Mouse (Mus musculus) embryonic facial prominence, embryonic 12.5 days (tissue): ENCODE data around the gene Srrd. TPM values are rescaled to one million over a fixed set of nuclear protein-coding genes. Genes with fewer than 3 reads are reported as not detected.

ENCODE experiments used
- ATAC-seq: fragments of 200-750 bp; cut with Nextera tagmentation; 2 replicates; pipeline ENCODE4 v1.8.0; 2017; ENCODE audit not compliant: insufficient number of reproducible peaks, insufficient read depth, low FRiP score, low TSS enrichment
- H3K27ac ChIP-seq: fragments of 300-500 bp; sonication (generic); 2 replicates; pipeline ENCODE4 v1.5.1; 2016; ENCODE audit warnings: mild to moderate bottlenecking
- H3K27me3 ChIP-seq: fragments of 300-500 bp; sonication (generic); 2 replicates; pipeline ENCODE4 v1.6.1; 2016; ENCODE audit warnings: mild to moderate bottlenecking, moderate library complexity
- H3K36me3 ChIP-seq: fragments of 300-500 bp; sonication (generic); 2 replicates; pipeline ENCODE4 v1.6.1; 2016; ENCODE audit warnings: mild to moderate bottlenecking
- H3K4me1 ChIP-seq: fragments of 300-500 bp; sonication (generic); 2 replicates; pipeline ENCODE4 v1.6.1; 2016
- H3K4me2 ChIP-seq: fragments of 300-500 bp; sonication (generic); replicated peaks from 2 replicates; pipeline ENCODE4 v1.6.1; 2016; ENCODE audit warnings: mild to moderate bottlenecking, moderate library complexity
- H3K4me3 ChIP-seq: fragments of 300-500 bp; sonication (generic); 2 replicates; pipeline ENCODE4 v1.5.1; 2016; ENCODE audit warnings: mild to moderate bottlenecking
- H3K9ac ChIP-seq: fragments of 300-500 bp; sonication (generic); 2 replicates; pipeline ENCODE4 v1.6.1; 2016; ENCODE audit warnings: mild to moderate bottlenecking, moderate library complexity
- H3K9me3 ChIP-seq: fragments of 300-500 bp; sonication (generic); 2 replicates; pipeline ENCODE4 v1.6.1; 2016; ENCODE audit warnings: mild to moderate bottlenecking, moderate library complexity
- WGBS: fragments of 180-500 bp; shearing (Covaris S2); methylation state at CpG from one replicate; pipeline ENCODE4 v1.1.7; 2016; 5-methylcytosine and 5-hydroxymethylcytosine counted together
- polyA plus RNA-seq: library from polyadenylated mRNA; unstranded; fragments of >200 nt; fragmentation: Nextera tagmentation; extraction: Ambion mirVana; gene quantifications from 2 replicates; pipeline ENCODE4 v1.2.1, GENCODE M21; 2016

Srrd gene
- polyA plus RNA-seq, 1 experiment from 2014 or later, result 54.2 TPM

DNA sequence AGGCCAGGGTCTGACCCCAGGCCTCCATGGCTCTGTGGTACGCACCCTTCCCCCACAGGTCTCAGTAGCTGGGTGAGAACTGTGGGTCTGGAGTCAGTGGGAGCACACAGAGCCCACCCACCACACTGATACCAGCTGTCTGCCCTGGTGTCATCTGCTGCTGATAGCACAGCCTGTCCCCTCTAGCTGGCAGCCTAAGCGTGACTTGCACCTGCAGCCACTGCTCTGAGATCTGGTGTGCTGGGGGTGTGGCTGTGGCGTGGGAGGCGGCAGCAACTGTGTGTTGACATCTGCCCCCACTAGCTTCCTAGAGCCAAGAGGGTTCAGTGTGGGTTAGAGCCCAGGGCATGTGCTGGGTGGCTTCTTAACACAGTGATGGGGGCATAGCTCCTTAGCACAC, 33.3 kb upstream of the Srrd start:
- Histone ChIP-seq H3K4me2 (no peak overlapping the region), H3K27me3 (no peaks in the 10 kb centered on the region), H3K4me1 (no peaks in the 10 kb centered on the region), H3K9ac (no peak overlapping the region), H3K4me3 (no peak overlapping the region), H3K9me3 (no peaks in the 10 kb centered on the region), H3K27ac (no peak overlapping the region), H3K36me3 (peaks cover 75% of the 10 kb centered on the region)
- ATAC-seq, result no peak
- 88% methylated on average over 4 of the region's 4 CpGs for WGBS

DNA sequence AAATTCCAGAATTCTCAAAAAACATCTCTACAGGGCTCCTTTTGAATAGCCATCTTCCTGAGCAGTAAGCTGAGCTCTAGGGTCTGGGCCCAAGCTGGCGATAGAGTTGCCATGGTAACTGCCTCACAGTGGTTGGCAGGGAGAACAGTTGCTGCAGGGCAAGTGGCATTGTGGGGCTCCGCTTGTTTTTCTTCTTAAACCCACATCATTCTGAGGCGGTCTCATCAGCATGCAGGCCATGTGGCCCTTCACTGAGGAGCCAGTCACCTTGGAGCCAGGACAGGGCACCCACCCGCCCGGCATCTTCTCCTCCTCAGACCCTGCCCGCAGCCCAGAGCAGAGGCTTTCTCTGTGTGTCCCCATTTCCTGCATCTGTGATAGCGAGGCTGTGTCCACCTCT, 29.1 kb upstream of the Srrd start:
- peaks cover 82% of the 10 kb centered on the region for H3K36me3 ChIP-seq

DNA sequence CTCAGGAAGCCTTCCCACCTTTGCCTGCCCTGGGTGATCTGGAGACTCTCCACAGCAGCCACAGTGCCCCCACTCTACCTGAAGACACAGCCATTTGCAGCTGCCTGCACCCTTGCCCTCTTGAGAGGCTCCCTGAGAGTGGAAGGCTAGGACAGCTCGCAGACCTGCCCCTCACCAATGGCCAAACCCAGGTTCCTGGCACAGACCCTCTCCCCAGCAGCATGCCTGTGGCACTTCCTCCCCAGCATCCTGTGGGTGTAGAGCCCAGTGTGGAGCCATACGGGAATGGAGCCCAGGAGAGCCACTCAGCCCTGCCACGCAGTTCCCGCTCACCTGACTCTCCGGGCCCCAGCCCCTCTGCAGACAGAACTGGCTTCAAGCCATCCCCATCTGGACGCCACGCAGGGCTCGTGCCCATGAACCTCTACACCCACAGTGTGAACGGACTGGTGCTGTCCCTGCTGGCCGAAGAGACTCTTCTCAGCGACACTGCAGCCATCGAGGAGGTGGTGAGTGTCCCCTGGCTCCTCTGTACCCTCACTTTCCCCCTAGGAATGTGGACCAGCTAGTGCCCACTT, 27.5 kb upstream of the Srrd start:
- Histone ChIP-seq H3K4me1 (no peaks in the 10 kb centered on the region), H3K27ac (no peak overlapping the region), H3K36me3 (peaks cover 80% of the 10 kb centered on the region), H3K4me2 (no peak overlapping the region), H3K9me3 (no peaks in the 10 kb centered on the region), H3K4me3 (no peak overlapping the region), H3K9ac (no peak overlapping the region), H3K27me3 (no peaks in the 10 kb centered on the region)
- WGBS, result 91% methylated on average over 12 of the region's 12 CpGs
- ATAC-seq, result no peak

More for the DNA sequence above, 29.1 kb upstream of the Srrd start:
- no peak overlapping the region for H3K27ac ChIP-seq
- no peak overlapping the region for H3K9ac ChIP-seq
- H3K27me3 ChIP-seq, result no peaks in the 10 kb centered on the region
- no peaks in the 10 kb centered on the region for H3K4me1 ChIP-seq
- H3K4me3 ChIP-seq, result no peak overlapping the region
- no peaks in the 10 kb centered on the region for H3K9me3 ChIP-seq
- 52% methylated on average over 7 of the region's 7 CpGs for WGBS
- H3K4me2 ChIP-seq, result no peak overlapping the region
- ATAC-seq, result no peak

DNA sequence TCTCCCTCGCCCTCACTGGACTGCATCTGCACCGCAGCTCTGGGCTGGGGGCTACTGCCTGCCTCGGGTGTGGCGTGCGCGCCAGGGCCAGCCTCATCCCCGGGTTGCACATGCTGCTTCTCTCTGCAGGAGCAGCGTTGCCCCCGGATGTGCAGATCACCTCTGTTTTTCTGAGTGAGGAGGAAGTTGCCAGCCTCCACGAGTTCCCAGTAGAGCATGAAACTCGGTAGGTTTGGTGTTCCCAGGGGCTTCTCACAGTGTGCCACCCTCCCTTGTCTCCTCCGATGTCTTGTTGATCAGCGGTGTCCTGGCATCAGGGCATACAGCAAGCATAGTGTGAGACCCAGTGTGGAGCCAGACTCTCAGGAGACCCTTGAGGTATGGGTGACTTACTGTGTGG, 26.5 kb upstream of the Srrd start:
- Histone ChIP-seq H3K9me3 (no peaks in the 10 kb centered on the region), H3K4me3 (no peak overlapping the region), H3K9ac (no peak overlapping the region), H3K36me3 (peaks cover 82% of the 10 kb centered on the region), H3K4me1 (no peaks in the 10 kb centered on the region), H3K27ac (no peak overlapping the region), H3K4me2 (no peak overlapping the region), H3K27me3 (no peaks in the 10 kb centered on the region)
- WGBS, result 89% methylated on average over 13 of the region's 13 CpGs
- no peak for ATAC-seq

DNA sequence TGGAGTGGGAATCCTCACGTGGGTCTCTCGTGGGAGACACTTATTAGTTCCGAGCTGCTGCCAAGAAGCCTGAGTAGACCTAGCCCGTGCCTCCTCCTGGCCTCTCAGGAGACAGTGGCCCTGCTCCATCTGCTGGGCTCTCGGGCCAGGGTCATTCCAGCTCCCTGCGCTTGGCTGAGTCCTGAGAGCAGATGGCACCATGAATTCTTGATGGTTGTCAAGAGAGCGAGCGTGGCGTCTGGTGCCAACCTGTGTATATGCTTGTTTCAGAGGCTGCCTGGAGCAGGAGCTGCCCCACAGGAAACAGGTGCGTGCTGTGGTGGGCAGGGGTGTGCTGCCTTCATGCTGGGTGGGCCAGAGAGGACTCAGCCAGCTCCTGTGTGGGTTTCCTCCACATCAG, 25.8 kb upstream of the Srrd start:
- H3K4me2 ChIP-seq, result no peak overlapping the region
- no peaks in the 10 kb centered on the region for H3K27me3 ChIP-seq
- H3K27ac ChIP-seq, result no peak overlapping the region
- no peak for ATAC-seq
- H3K9ac ChIP-seq, result no peak overlapping the region
- no peaks in the 10 kb centered on the region for H3K4me1 ChIP-seq
- H3K4me3 ChIP-seq, result no peak overlapping the region
- H3K36me3 ChIP-seq, result peaks cover 82% of the 10 kb centered on the region
- WGBS, result 92% methylated on average over 10 of the region's 10 CpGs
- H3K9me3 ChIP-seq, result no peaks in the 10 kb centered on the region

DNA sequence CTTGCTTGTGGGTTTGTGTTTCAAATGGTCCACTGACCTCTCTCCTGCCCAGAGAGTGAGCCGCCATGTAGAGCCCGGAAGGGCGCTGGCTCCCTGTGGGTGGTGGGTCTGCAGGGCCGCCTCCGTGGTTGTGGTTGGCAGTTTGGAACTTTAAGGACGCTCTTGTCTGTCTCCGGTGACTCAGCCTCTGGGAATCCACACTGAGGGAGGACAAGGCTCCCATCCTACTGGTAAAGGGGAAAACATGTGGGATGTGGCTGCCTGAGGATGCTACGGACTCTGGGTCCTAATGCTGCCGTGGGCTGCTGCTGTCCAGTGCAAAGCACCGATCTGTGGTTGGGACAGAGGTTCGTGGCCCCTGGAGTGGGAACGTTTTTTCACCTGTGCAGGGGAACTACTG, 25.1 kb upstream of the Srrd start:
- Histone ChIP-seq H3K4me2 (no peak overlapping the region), H3K36me3 (peaks cover 82% of the 10 kb centered on the region), H3K4me3 (no peak overlapping the region), H3K4me1 (no peaks in the 10 kb centered on the region), H3K27me3 (no peaks in the 10 kb centered on the region), H3K9me3 (no peaks in the 10 kb centered on the region), H3K27ac (no peak overlapping the region), H3K9ac (no peak overlapping the region)
- 85% methylated on average over 12 of the region's 12 CpGs for WGBS
- ATAC-seq, result no peak

DNA sequence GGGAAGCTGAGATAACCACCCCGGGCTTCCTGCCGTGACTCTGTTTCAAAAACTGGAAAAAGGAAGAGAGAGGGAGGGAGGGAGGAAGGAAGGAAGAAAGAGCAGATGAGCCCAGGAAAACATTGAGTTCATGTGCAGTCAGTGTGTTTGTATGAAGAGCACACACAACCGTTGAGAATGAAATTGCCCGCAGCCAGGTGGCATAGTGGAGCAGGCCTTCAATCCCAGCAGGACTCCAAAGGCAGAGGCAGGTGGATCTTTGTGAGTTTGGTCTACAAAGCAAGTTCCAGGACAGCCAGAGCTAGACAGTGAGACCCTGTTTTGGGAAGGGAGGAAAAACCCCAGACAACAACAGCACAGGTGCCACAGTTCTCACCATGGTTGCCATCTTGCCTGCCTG, 24.5 kb upstream of the Srrd start:
- Histone ChIP-seq H3K4me1 (no peaks in the 10 kb centered on the region), H3K27me3 (no peaks in the 10 kb centered on the region), H3K36me3 (peaks cover 78% of the 10 kb centered on the region), H3K4me2 (no peak overlapping the region), H3K9me3 (no peaks in the 10 kb centered on the region), H3K4me3 (no peak overlapping the region), H3K27ac (no peak overlapping the region), H3K9ac (no peak overlapping the region)
- no peak for ATAC-seq
- 92% methylated on average over 4 of the region's 4 CpGs for WGBS

DNA sequence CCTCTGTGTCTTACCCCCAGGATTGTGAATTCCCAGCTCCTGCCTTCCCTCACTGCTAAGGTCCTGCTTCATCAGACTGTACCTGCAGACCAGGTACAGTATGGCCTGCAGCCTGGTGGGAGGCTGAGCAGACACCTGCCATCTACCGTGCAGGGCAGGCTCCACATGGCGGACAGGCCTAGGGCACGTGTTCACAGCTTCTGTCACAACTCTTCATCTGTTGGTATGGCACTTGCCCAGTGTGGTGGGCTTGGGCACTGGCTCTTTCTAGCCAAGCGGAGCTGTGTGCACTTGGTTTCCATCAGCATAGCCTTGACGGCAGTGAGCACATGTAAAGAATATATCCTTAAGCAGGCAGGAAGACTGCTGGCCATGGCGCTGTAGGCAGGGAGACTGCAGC, 24.0 kb upstream of the Srrd start:
- no peak overlapping the region for H3K4me3 ChIP-seq
- H3K9ac ChIP-seq, result no peak overlapping the region
- H3K4me1 ChIP-seq, result no peaks in the 10 kb centered on the region
- no peaks in the 10 kb centered on the region for H3K9me3 ChIP-seq
- WGBS, result 94% methylated on average over 6 of the region's 6 CpGs
- ATAC-seq, result no peak
- H3K27ac ChIP-seq, result no peak overlapping the region
- H3K4me2 ChIP-seq, result no peak overlapping the region
- H3K27me3 ChIP-seq, result no peaks in the 10 kb centered on the region
- peaks cover 78% of the 10 kb centered on the region for H3K36me3 ChIP-seq

DNA sequence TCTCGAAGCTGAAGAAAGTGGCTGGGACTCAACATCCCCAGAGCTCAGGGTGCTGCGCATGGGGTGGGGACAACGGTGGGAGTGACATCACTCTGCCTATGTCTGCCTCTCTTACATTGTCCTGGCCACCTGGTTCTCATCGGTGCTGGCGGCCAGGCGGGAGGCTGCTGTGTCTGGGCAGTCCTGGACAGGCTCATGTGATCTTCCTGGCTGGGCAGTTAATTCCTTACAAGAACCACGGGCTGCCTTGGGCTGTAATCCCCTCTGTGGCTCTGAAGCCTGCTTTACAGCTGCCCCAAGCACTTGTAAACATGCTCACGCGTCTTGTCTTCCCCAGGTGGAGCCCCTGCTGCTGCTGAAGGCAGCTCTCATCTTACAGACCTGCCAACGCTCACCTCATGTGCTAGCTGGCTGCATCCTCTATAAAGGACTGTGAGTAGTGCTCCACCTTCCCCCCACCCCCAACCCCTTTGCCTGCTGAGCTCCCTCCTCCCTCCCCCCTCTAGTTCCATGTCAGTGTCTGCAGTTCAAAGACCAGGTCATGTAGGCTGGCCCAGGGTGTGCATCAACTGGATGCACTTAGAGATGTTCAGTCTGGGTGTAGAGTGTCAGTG, 21.5 kb upstream of the Srrd start:
- no peak overlapping the region for H3K27ac ChIP-seq
- 57% methylated on average over 10 of the region's 10 CpGs for WGBS
- H3K9ac ChIP-seq, result no peak overlapping the region

DNA sequence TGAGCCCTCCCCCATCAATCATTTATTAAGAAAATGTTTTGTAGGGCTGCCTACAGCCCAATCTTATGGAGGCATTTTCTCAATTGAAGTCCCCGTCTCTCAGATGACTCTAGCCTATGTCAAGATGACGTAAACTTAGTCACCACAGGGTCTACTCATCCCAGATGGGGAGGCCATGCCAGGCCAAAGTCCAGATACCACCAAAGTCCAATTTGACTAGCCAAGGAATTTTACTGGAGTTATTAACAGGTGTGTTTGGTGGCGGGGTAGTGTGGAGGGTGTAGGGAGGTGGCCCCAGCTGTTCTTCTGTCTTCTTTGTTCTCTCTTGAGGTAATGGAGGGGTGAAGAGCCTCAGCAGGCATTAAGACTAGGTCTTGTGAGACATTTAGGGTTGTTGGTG, 17.2 kb upstream of the Srrd start:
- Histone ChIP-seq H3K9me3 (no peaks in the 10 kb centered on the region), H3K36me3 (peaks cover 61% of the 10 kb centered on the region), H3K9ac (no peak overlapping the region), H3K27ac (no peak overlapping the region), H3K27me3 (no peaks in the 10 kb centered on the region), H3K4me1 (no peaks in the 10 kb centered on the region), H3K4me3 (no peak overlapping the region), H3K4me2 (no peak overlapping the region)
- no peak for ATAC-seq
- WGBS, result 94% methylated on average over 3 of the region's 3 CpGs

More for the DNA sequence above, 21.5 kb upstream of the Srrd start:
- H3K4me2 ChIP-seq, result no peak overlapping the region
- peaks cover 61% of the 10 kb centered on the region for H3K36me3 ChIP-seq
- H3K9me3 ChIP-seq, result no peaks in the 10 kb centered on the region
- no peaks in the 10 kb centered on the region for H3K27me3 ChIP-seq
- no peak for ATAC-seq
- H3K4me3 ChIP-seq, result no peak overlapping the region
- no peaks in the 10 kb centered on the region for H3K4me1 ChIP-seq

DNA sequence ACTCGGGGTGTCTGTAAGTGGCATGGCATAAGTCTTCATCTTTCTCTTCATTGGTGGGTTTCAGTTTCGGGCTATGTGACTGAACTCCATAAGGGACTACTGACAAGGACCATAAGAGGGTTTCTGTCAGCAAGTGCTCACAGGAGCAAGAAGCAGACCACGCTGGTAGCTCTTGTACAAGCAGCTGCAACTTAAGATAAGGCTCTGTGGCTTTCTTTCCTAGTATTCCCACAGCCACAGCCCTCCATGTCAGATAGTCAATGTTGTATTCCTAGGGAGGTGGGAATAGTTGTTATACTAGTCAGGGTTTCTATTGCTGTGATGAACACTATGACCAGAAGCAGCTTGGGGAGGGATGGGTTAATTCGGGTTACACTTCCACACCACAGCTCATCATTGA, 16.7 kb upstream of the Srrd start:
- Histone ChIP-seq H3K9ac (no peak overlapping the region), H3K27ac (no peak overlapping the region), H3K4me1 (no peaks in the 10 kb centered on the region), H3K36me3 (peaks cover 61% of the 10 kb centered on the region), H3K9me3 (no peaks in the 10 kb centered on the region), H3K27me3 (no peaks in the 10 kb centered on the region), H3K4me3 (no peak overlapping the region), H3K4me2 (no peak overlapping the region)
- no peak for ATAC-seq
- WGBS, result 90% methylated on average over 4 of the region's 4 CpGs

DNA sequence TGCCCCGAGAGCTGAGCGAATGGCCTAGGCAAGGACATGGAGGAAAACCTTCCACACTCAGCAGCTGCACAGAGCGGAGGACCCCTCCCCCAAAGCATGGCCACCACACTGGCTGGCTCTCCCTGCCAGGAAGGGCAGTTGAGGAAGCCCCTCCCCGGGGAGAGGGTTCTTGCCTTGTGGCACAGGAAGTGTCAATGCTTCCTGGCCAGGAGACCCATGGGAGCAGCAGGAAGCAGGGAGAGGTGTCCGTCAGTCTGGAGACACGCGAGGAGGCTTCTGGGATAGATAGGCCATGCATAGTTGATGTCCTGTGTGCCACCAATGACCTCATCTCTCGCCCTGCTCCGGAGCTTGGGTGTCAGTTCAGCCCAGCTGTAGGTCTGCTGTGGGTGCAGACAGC, 13.5 kb upstream of the Srrd start:
- no peak overlapping the region for H3K4me2 ChIP-seq
- ATAC-seq, result no peak
- no peak overlapping the region for H3K9ac ChIP-seq
- no peak overlapping the region for H3K4me3 ChIP-seq
- H3K27me3 ChIP-seq, result no peaks in the 10 kb centered on the region
- peaks cover 65% of the 10 kb centered on the region for H3K36me3 ChIP-seq
- H3K27ac ChIP-seq, result no peak overlapping the region
- H3K4me1 ChIP-seq, result no peaks in the 10 kb centered on the region
- 90% methylated on average over 9 of the region's 9 CpGs for WGBS
- no peaks in the 10 kb centered on the region for H3K9me3 ChIP-seq
